Mouse (Mus musculus) cerebellum, adult 11-12 months (tissue): ENCODE results near the gene Defb29.

Experiments
- DNase-seq: peaks from one replicate; pipeline ENCODE4 v3.0.0; 2022

The Defb29 gene

GRCm38 (mm10) chr2:152500204-152500862, 39.6 kb downstream of the Defb29 start:
- no peak for DNase-seq

- DNase-seq, result no peak
These were observed 41.9 kb downstream of the Defb29 start for GRCm38 (mm10) chr2:152498020-152498419.

GRCm38 (mm10) chr2:152493151-152493550, 46.7 kb downstream of the Defb29 start:
- no peak for DNase-seq

- no peak for DNase-seq
These were observed 49.9 kb downstream of the Defb29 start, which contains the start of gene Defb22 for GRCm38 (mm10) chr2:152490038-152490437. Defb22 (minus strand) TSS chr2:152490138.
